ENCODE assay signal across 24 mouse cellular contexts in the genomic region with DNA sequence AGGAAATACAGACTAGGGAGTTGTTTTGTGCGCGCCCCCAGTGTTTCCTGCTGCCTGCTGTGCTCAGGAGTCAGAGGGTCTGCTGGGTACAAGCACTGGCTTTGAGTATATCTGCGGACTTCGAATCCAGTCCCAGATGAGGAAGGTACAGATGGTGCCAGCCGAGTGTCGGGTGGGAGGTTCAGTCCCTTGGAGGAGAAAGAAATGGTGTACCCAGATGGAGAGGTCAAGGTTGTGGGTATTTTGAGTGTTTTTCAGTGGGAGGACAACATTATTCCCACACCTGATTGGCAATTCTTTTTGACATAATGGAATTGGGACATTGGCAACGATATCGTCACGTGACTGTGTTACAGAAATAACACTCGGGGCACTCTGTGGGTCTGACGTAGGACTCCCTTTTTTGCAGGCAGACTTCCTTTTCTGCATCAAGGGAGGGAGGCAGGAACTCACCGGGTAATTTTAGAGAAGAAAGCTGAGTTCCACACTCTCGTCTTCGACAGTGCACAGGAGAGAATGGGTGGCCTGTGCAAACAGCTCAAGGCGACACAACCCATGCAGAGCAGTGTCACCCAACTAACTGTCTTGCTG. TPM values are rescaled to one million over a fixed set of nuclear protein-coding genes. Genes with fewer than 3 reads are reported as not detected.
A peak's percentile ranks its signal among the peaks of the same experiment; 100 is the strongest.
DNase-seq lines count a peak whose midpoint lies in the region; ATAC-seq lines count a peak whose summit lies in the region.
"Had no signal": no experiment of that assay in that cellular context is flagged by ENCODE, and none has a peak within 500 bp of the region (broad histone marks: within the 10 kb centered on the region; RNA-seq: fewer than 3 reads in every experiment).

No protein-coding gene starts in this region.

- no peak for ATAC-seq in kidney, embryonic 15.5 days (replicated peaks; ENCODE audit: low FRiP score)
- no peak for ATAC-seq in forebrain, embryonic 13.5 days
- ATAC-seq: forebrain, embryonic 14.5 days; lung, postnatal 0 days; Patski had no signal

- no peak overlapping the region for H3K9ac ChIP-seq in kidney, embryonic 15.5 days
- H3K9ac ChIP-seq in forebrain, embryonic 13.5 days = no peak overlapping the region
- H3K9ac ChIP-seq: hindbrain, embryonic 15.5 days; liver, embryonic 13.5 days had no signal

- H3K4me3 ChIP-seq in kidney, embryonic 15.5 days (replicated peaks) = no peak overlapping the region
- H3K4me3 ChIP-seq in forebrain, embryonic 13.5 days = no peak overlapping the region
- H3K4me3 ChIP-seq: hindbrain, embryonic 15.5 days; limb, embryonic 10.5 days; liver, embryonic 13.5 days; megakaryocyte, embryonic 14.5 days had no signal

- H3K36me3 ChIP-seq in kidney, embryonic 15.5 days = no peaks in the 10 kb centered on the region
- no peaks in the 10 kb centered on the region for H3K36me3 ChIP-seq in forebrain, embryonic 13.5 days (ENCODE audit: poor library complexity, severe bottlenecking)
- H3K36me3 ChIP-seq: hindbrain, embryonic 15.5 days; limb, embryonic 10.5 days; liver, embryonic 13.5 days had no signal

- H3K27ac ChIP-seq in kidney, embryonic 15.5 days = no peak overlapping the region
- no peak overlapping the region for H3K27ac ChIP-seq in forebrain, embryonic 13.5 days
- H3K27ac ChIP-seq: hindbrain, embryonic 15.5 days; limb, embryonic 10.5 days; liver, embryonic 13.5 days; stomach, postnatal 0 days had no signal

- intact Hi-C loops in heart, postnatal 25 days (cut with DNase I) = no loop called here
- intact Hi-C loops in left cerebral cortex, postnatal 14 days (cut with DNase I) = no loop called here

- no peaks in the 10 kb centered on the region for H3K9me3 ChIP-seq in kidney, embryonic 15.5 days (replicated peaks)
- no peaks in the 10 kb centered on the region for H3K9me3 ChIP-seq in forebrain, embryonic 13.5 days (replicated peaks)
- H3K9me3 ChIP-seq: hindbrain, embryonic 15.5 days; limb, embryonic 10.5 days; liver, embryonic 13.5 days had no signal

- H3K4me1 ChIP-seq in kidney, embryonic 15.5 days = 0 out of 2 replicates have a peak, but pooled peaks cover 3% of the 10 kb centered on the region
- H3K4me1 ChIP-seq in forebrain, embryonic 13.5 days = no peaks in the 10 kb centered on the region
- H3K4me1 ChIP-seq: hindbrain, embryonic 15.5 days; limb, embryonic 10.5 days; liver, embryonic 13.5 days had no signal

- H3K27me3 ChIP-seq in kidney, embryonic 15.5 days = no peaks in the 10 kb centered on the region
- no peaks in the 10 kb centered on the region for H3K27me3 ChIP-seq in forebrain, embryonic 13.5 days
- H3K27me3 ChIP-seq: hindbrain, embryonic 15.5 days; liver, embryonic 13.5 days; Patski had no signal

- no peak overlapping the region for H3K4me2 ChIP-seq in kidney, embryonic 15.5 days
- H3K4me2 ChIP-seq in forebrain, embryonic 13.5 days = no peak overlapping the region
- H3K4me2 ChIP-seq: hindbrain, embryonic 15.5 days; liver, embryonic 13.5 days had no signal

- peak; percentile 89 for DNase-seq in heart, adult 11 months
- no peak for DNase-seq in heart, postnatal 25 days (ENCODE audit: low spot score)
- peak; percentile 12 to 55 for DNase-seq in urinary bladder, postnatal 4 days (ENCODE audit: low spot score in 2 of 2)
- no peak for DNase-seq in urinary bladder, adult 18-20 months (ENCODE audit: low spot score in 2 of 2)
- peak; percentile 26 to 39 for DNase-seq in left cerebral cortex, postnatal 14 days (ENCODE audit: low spot score in 2 of 2)
- DNase-seq: adrenal gland, postnatal 36 days; B cell, adult 2 months; kidney, adult 9 months; liver, embryonic 13.5 days; thymus, postnatal 25 days had no signal

- 84% methylated on average over 15 of the region's 15 CpGs for WGBS in kidney, embryonic 15.5 days
- 91% methylated on average over 15 of the region's 15 CpGs for WGBS in forebrain, embryonic 13.5 days

RNA-seq across cellular contexts. Expression of a gene that starts 33.2 kb away (rescaled TPM):
- not detected for total RNA-seq in heart, postnatal 25 days (2021)
- not detected for total RNA-seq in left cerebral cortex, postnatal 14 days (2021)
- not detected in 2 replicates for polyA plus RNA-seq in kidney, embryonic 15.5 days (2015; fragmentation: Nextera tagmentation; extraction: Ambion mirVana)
- polyA plus RNA-seq in forebrain, embryonic 13.5 days (2015; fragmentation: Nextera tagmentation; extraction: Ambion mirVana) = not detected in 2 replicates
- total RNA-seq: adrenal gland, postnatal 36 days; midbrain, postnatal 0 days had no signal
- polyA plus RNA-seq: forebrain, embryonic 14.5 days; gonadal fat pad, adult 2 months; large intestine, adult 2 months; limb, embryonic 10.5 days; liver, embryonic 13.5 days; lung, postnatal 0 days; midbrain, postnatal 0 days; neural tube, embryonic 11.5 days; Patski; spleen, adult 2 months; stomach, postnatal 0 days had no signal

Comparison
In these comparisons a context has a peak if more than half of its experiments do, and no peak if none do; other contexts are left out.
1. DNase-seq: peak in heart, adult 11 months (single experiment), urinary bladder, postnatal 4 days (2 of 2) and left cerebral cortex, postnatal 14 days (2 of 2); none in heart, postnatal 25 days (single experiment) and urinary bladder, adult 18-20 months (0 of 2).